Mouse (Mus musculus): ENCODE results near the gene Cela3a. TPM values are rescaled to one million over a fixed set of nuclear protein-coding genes. Genes with fewer than 3 reads are reported as not detected.
"Not testable (repeated sequence)": the region's sequence is repeated elsewhere in the genome, so short reads cannot be mapped to it uniquely, and the experiment has no call there.

Gene Cela3a
- polyA plus RNA-seq, 1 experiment, result not detected

- WGBS, result 36% methylated on average over 11 of the region's 11 CpGs
- Histone ChIP-seq H3K27me3 (ENCODE audit: control insufficient read depth, insufficient read depth, low read length) (no peaks in the 10 kb centered on the region), H3K36me3 (ENCODE audit: control insufficient read depth, insufficient read depth, low read length) (no peaks in the 10 kb centered on the region), H3K27ac (ENCODE audit: insufficient read depth, low read depth, low read length) (no peak overlapping the region), H3K4me3 (ENCODE audit: low read depth, low read length) (no peak overlapping the region), H3K4me1 (ENCODE audit: control insufficient read depth, insufficient read depth, insufficient read length, low read length) (peaks cover 3% of the 10 kb centered on the region; the same call in 1 of the 2 replicates)
- TF ChIP-seq CTCF (IDR thresholded peaks at IDR 0.05; ENCODE audit: extremely low read depth, insufficient read length, insufficient replicate concordance, low read depth, low read length) (no peak), POLR2A (IDR thresholded peaks at IDR 0.05; ENCODE audit: low read depth, low read length) (no peak)
These were observed 8.3 kb upstream of the Cela3a start for GRCm38 (mm10) chr4:137417712-137418564.

GRCm38 (mm10) chr4:137414936-137415335, 5.3 kb upstream of the Cela3a start:
- peaks cover 3% of the 10 kb centered on the region; the same call in 1 of the 2 replicates for H3K4me1 ChIP-seq (ENCODE audit: control insufficient read depth, insufficient read depth, insufficient read length, low read length)
- no peak overlapping the region for H3K4me3 ChIP-seq (ENCODE audit: low read depth, low read length)
- 23% methylated on average over 1 of the region's 1 CpGs for WGBS
- no peaks in the 10 kb centered on the region for H3K36me3 ChIP-seq (ENCODE audit: control insufficient read depth, insufficient read depth, low read length)
- TF ChIP-seq CTCF (IDR thresholded peaks at IDR 0.05; ENCODE audit: extremely low read depth, insufficient read length, insufficient replicate concordance, low read depth, low read length), result no peak
- no peak for TF ChIP-seq POLR2A (IDR thresholded peaks at IDR 0.05; ENCODE audit: low read depth, low read length)
- H3K27me3 ChIP-seq (ENCODE audit: control insufficient read depth, insufficient read depth, low read length), result no peaks in the 10 kb centered on the region
- no peak overlapping the region for H3K27ac ChIP-seq (ENCODE audit: insufficient read depth, low read depth, low read length)

DNA sequence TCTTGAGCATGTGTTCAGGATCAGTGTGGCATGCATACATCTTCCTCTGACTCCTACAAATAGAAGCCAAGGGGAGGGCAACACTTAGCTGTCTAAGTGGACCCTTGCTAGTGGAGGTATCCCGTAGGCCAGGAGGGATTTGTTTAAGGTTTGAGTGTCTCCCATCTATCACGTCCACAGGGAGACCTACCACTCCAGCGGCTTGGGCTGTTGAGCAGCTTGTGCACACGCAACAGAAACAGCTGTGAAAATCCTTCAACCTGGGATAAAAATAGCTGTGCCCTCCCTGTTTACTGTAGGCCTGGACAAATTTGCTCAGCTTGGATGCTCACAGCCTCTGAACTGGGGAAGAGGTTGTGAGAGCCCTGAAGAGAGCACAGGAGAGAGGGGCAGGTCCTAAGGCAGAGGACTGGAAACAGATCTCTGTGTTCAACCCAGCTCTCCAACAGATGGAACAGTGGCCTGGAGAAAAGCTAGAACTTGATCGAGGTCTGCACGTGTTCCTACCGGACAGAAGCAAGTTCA, 2.7 kb upstream of the Cela3a start:
- not testable (repeated sequence) for H3K27me3 ChIP-seq (ENCODE audit: control insufficient read depth, insufficient read depth, low read length); H3K4me3 ChIP-seq (ENCODE audit: low read depth, low read length); H3K4me1 ChIP-seq (ENCODE audit: control insufficient read depth, insufficient read depth, insufficient read length, low read length); H3K36me3 ChIP-seq (ENCODE audit: control insufficient read depth, insufficient read depth, low read length); H3K27ac ChIP-seq (ENCODE audit: insufficient read depth, low read depth, low read length)
- WGBS, result 82% methylated on average over 7 of the region's 7 CpGs

DNA sequence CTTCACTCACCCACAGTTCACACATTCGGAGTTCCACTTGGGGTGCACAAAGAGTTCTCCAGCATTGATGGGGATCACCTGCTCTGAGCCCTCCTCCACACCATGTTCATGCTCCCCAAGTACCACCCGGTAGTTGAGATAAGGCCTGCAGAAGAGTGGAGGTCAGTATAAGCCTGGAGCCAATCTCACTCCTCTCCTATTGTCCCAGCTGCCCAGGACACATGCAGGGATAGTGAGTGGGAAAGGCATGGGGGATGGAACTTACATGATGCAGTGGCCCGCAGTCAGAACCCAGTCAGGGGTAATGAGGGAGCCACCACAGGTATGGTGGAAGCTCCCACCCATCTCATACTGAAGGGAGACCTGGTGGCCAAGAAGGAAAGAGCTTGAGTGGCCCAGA, 4.0 kb downstream of the Cela3a start:
- 90% methylated on average over 3 of the region's 3 CpGs for WGBS
- no peak overlapping the region for H3K4me3 ChIP-seq (ENCODE audit: low read depth, low read length)

GRCm38 (mm10) chr4:137396641-137397525, 12.7 kb downstream of the Cela3a start:
- H3K4me1 ChIP-seq (ENCODE audit: control insufficient read depth, insufficient read depth, insufficient read length, low read length), result peaks cover 4% of the 10 kb centered on the region
- WGBS, result 79% methylated on average over 15 of the region's 15 CpGs
- TF ChIP-seq CTCF (IDR thresholded peaks at IDR 0.05; ENCODE audit: extremely low read depth, insufficient read length, insufficient replicate concordance, low read depth, low read length) (no peak), POLR2A (IDR thresholded peaks at IDR 0.05; ENCODE audit: low read depth, low read length) (no peak)
- no peak overlapping the region for H3K4me3 ChIP-seq (ENCODE audit: low read depth, low read length)
- no peaks in the 10 kb centered on the region for H3K36me3 ChIP-seq (ENCODE audit: control insufficient read depth, insufficient read depth, low read length)
- H3K27me3 ChIP-seq (ENCODE audit: control insufficient read depth, insufficient read depth, low read length), result no peaks in the 10 kb centered on the region
- H3K27ac ChIP-seq (ENCODE audit: insufficient read depth, low read depth, low read length), result no peak overlapping the region

More for the DNA sequence above, 4.0 kb downstream of the Cela3a start:
- Histone ChIP-seq H3K36me3 (ENCODE audit: control insufficient read depth, insufficient read depth, low read length) (no peaks in the 10 kb centered on the region), H3K27me3 (ENCODE audit: control insufficient read depth, insufficient read depth, low read length) (no peaks in the 10 kb centered on the region), H3K4me1 (ENCODE audit: control insufficient read depth, insufficient read depth, insufficient read length, low read length) (no peaks in the 10 kb centered on the region), H3K27ac (ENCODE audit: insufficient read depth, low read depth, low read length) (no peak overlapping the region)
- TF ChIP-seq CTCF (IDR thresholded peaks at IDR 0.05; ENCODE audit: extremely low read depth, insufficient read length, insufficient replicate concordance, low read depth, low read length) (no peak), POLR2A (IDR thresholded peaks at IDR 0.05; ENCODE audit: low read depth, low read length) (no peak)

DNA sequence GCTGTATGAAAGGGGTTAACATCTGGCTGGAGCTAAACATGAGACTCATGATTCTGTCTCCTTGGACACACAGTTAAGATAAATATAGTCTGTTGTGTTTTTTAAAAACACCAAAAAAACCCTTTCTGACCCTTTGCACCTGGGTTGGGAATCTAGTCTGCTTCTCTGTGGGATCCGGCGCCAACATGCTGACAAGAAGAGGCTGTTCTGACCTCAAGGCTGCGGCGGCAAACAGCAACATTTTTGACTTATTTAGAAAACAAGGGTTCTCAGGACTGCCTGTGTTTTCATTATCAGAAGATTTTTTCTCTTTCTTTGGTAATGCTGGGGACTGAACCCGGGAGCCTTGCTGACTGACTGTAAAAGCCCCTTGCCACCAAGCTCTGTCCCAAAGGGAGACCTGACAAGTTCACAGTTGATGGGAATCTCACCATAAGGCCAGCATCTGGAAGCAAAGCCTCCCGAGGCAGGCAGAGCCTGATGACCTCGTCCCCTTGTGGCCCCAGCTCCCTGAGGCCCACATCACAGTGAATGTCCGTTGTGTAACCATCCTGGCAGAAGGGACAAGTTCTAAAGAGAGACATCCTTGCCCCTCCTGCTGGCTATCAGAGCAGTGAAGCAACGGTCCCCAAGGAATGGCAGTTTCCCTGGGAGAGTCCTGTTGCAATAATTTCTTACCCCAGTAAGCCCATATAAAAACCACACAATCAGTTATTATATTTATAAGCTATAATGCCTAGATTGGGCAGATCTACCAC, 16.0 kb downstream of the Cela3a start:
- H3K4me1 ChIP-seq (ENCODE audit: control insufficient read depth, insufficient read depth, insufficient read length, low read length), result peaks cover 10% of the 10 kb centered on the region
- no peaks in the 10 kb centered on the region for H3K27me3 ChIP-seq (ENCODE audit: control insufficient read depth, insufficient read depth, low read length)
- H3K27ac ChIP-seq (ENCODE audit: insufficient read depth, low read depth, low read length), result no peak overlapping the region
- 65% methylated on average over 9 of the region's 9 CpGs for WGBS
- H3K36me3 ChIP-seq (ENCODE audit: control insufficient read depth, insufficient read depth, low read length), result no peaks in the 10 kb centered on the region
- no peak overlapping the region for H3K4me3 ChIP-seq (ENCODE audit: low read depth, low read length)
- TF ChIP-seq POLR2A (IDR thresholded peaks at IDR 0.05; ENCODE audit: low read depth, low read length) (no peak), CTCF (IDR thresholded peaks at IDR 0.05; ENCODE audit: extremely low read depth, insufficient read length, insufficient replicate concordance, low read depth, low read length) (no peak)
